Mouse (Mus musculus): Measurements from ENCODE around the gene Tmem130. TPM values are rescaled to one million over a fixed set of nuclear protein-coding genes. Genes with fewer than 3 reads are reported as not detected.
A peak's percentile ranks its signal among the peaks of the same experiment; 100 is the strongest.

Gene Tmem130
- polyA plus RNA-seq, 1 experiment from 2014 or later = 0.12 TPM

DNA sequence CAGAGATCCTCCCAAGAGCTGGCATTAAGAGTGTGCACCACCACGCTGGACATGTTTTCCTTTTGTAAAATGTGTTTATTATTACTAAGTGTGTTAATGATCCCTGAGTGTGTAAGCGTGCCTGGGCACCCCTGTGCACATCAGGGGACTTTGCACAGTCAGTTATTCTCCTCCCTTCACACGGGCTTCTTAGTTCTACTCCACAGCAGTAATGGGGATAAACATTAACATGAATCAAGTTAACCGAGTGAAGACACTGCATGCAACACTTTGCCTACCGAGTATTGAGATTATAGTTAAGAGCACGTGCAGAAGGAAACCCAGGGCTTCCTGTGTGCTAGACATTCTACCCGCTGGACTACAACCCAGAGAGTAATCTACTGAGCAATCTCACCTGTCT lies 4.4 kb upstream of the Tmem130 start:
- Histone ChIP-seq H3K36me3 (ENCODE audit: insufficient read depth) (peaks cover 10% of the 10 kb centered on the region), H3K4me1 (ENCODE audit: insufficient read depth) (no peaks in the 10 kb centered on the region), H3K9ac (no peak overlapping the region), H3K9me3 (ENCODE audit: low read depth, low read length) (no peaks in the 10 kb centered on the region), H3K27ac (ENCODE audit: low read depth) (no peak overlapping the region), H3K27me3 (ENCODE audit: insufficient read depth, low read length) (peaks cover 9% of the 10 kb centered on the region), H3K4me2 (no peak overlapping the region), H3K4me3 (ENCODE audit: low read depth, low read length) (no peak overlapping the region)
- TF ChIP-seq CTCF (IDR thresholded peaks at IDR 0.05; ENCODE audit: low read depth) = no peak
- WGBS = 54% methylated on average over 7 of the region's 7 CpGs
- DNase-seq (no peak), ATAC-seq (ENCODE audit: insufficient read depth) (no peak)

DNA sequence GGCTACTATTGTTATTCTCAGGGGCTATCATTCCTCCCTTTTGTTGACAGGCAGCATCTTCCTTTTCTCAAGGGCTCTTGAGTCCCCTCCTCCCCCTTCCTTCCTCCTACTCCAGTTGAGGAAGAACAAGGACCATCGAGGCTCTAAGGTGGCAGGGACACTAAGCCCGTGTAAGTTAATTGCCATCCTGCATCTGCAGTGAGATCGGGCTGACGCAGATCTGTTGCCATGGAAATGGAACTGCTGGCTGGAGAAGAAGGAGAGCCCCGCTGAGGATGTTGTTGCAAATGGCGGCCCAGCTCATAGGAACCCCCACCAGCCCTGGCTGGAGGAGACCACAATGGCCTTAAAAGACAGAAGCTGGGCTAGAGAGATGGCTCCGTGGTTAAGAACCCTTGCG lies 3.2 kb downstream of the Tmem130 start:
- peaks cover 14% of the 10 kb centered on the region for H3K27me3 ChIP-seq (ENCODE audit: insufficient read depth, low read length)
- H3K4me3 ChIP-seq (ENCODE audit: low read depth, low read length) = no peak overlapping the region
- no peak overlapping the region for H3K4me2 ChIP-seq
- peak; percentile 11 for DNase-seq
- H3K36me3 ChIP-seq (ENCODE audit: insufficient read depth) = no peaks in the 10 kb centered on the region
- H3K9me3 ChIP-seq (ENCODE audit: low read depth, low read length) = no peaks in the 10 kb centered on the region
- whole genome bisulfite sequencing = 16% methylated on average over 8 of the region's 8 CpGs
- H3K27ac ChIP-seq (ENCODE audit: low read depth) = no peak overlapping the region
- ATAC-seq (ENCODE audit: insufficient read depth) = no peak
- H3K4me1 ChIP-seq (ENCODE audit: insufficient read depth) = no peaks in the 10 kb centered on the region
- H3K9ac ChIP-seq = no peak overlapping the region
- TF ChIP-seq CTCF (IDR thresholded peaks at IDR 0.05; ENCODE audit: low read depth) = no peak

DNA sequence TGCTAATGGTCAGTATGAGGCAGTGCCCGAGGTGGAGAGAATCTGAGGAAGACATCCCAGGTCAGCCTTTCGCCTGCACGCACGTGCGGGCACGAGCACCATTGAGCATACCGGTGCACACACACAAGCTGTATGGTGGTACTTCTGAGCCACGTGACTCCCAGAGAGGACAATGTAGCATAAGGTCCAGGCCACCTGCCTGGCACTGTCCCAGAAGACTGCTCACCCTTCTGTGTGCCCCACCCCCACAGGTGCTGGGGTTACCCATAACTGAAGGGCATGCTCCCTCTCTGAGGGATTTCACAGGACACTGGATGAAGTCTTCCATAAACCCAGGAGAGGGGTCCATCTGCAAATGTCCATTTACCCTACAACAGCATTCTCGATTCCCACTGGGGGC lies 4.2 kb downstream of the Tmem130 start:
- Histone ChIP-seq H3K4me1 (ENCODE audit: insufficient read depth) (no peaks in the 10 kb centered on the region), H3K27ac (ENCODE audit: low read depth) (no peak overlapping the region), H3K4me2 (no peak overlapping the region), H3K36me3 (ENCODE audit: insufficient read depth) (no peaks in the 10 kb centered on the region), H3K27me3 (ENCODE audit: insufficient read depth, low read length) (peaks cover 14% of the 10 kb centered on the region), H3K9me3 (ENCODE audit: low read depth, low read length) (no peaks in the 10 kb centered on the region), H3K4me3 (ENCODE audit: low read depth, low read length) (no peak overlapping the region), H3K9ac (no peak overlapping the region)
- 82% methylated on average over 9 of the region's 9 CpGs for WGBS
- DNase-seq (no peak), ATAC-seq (ENCODE audit: insufficient read depth) (no peak)
- no peak for TF ChIP-seq CTCF (IDR thresholded peaks at IDR 0.05; ENCODE audit: low read depth)

DNA sequence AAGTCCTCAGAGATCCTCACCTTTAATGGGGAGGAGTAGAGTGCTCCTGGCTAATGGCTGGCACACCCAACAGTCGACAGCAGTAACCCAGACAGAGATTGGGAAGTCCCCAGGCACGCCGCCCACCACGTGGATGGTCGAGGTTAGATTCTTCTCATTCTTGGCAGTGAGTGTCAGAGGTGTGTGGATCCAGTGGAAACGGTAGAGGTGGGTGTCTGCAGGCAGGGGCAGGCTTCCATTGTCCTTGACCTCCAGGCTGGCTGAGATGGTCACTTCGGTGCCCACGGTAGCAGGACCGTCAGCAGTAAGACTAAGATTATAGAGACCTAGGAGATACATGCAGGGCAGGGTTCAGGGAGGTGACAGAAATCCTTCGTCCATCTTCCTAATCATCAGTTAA lies 6.4 kb downstream of the Tmem130 start:
- WGBS = 40% methylated on average over 10 of the region's 10 CpGs
- no peaks in the 10 kb centered on the region for H3K27me3 ChIP-seq (ENCODE audit: insufficient read depth, low read length)
- no peak overlapping the region for H3K9ac ChIP-seq

DNA sequence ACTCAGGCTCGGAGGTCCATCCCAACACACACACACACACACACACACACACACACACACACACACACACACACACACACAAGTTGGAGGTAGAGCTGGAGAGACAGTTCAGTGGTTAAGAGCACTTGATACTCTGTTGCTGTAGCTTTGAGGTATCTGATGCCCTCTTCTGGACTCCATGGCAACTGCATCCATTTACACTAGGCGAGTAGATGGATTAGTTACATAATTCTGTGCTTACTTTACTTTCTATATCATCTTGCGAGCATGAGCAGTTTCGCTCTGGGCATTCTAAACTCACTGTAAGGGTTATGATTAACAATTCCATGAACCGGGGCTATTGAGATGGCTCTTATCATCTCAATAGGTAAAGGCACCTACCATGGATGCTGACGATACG lies 8.6 kb downstream of the Tmem130 start:
- Histone ChIP-seq H3K27ac (ENCODE audit: low read depth) (no peak overlapping the region), H3K36me3 (ENCODE audit: insufficient read depth) (no peaks in the 10 kb centered on the region), H3K9ac (no peak overlapping the region), H3K4me2 (no peak overlapping the region), H3K27me3 (ENCODE audit: insufficient read depth, low read length) (no peaks in the 10 kb centered on the region), H3K4me3 (ENCODE audit: low read depth, low read length) (no peak overlapping the region), H3K4me1 (ENCODE audit: insufficient read depth) (no peaks in the 10 kb centered on the region), H3K9me3 (ENCODE audit: low read depth, low read length) (no peaks in the 10 kb centered on the region)
- DNase-seq (peak; percentile 73), ATAC-seq (ENCODE audit: insufficient read depth) (no peak; the same call in 1 of the 2 replicates)
- WGBS = 57% methylated on average over 7 of the region's 7 CpGs
- TF ChIP-seq CTCF (IDR thresholded peaks at IDR 0.05; ENCODE audit: low read depth) = peak; percentile 69

More for the DNA sequence above, 6.4 kb downstream of the Tmem130 start:
- DNase-seq (no peak), ATAC-seq (ENCODE audit: insufficient read depth) (no peak)
- no peak overlapping the region for H3K4me3 ChIP-seq (ENCODE audit: low read depth, low read length)
- H3K4me2 ChIP-seq = no peak overlapping the region
- TF ChIP-seq CTCF (IDR thresholded peaks at IDR 0.05; ENCODE audit: low read depth) = no peak
- H3K36me3 ChIP-seq (ENCODE audit: insufficient read depth) = no peaks in the 10 kb centered on the region
- no peaks in the 10 kb centered on the region for H3K9me3 ChIP-seq (ENCODE audit: low read depth, low read length)
- no peak overlapping the region for H3K27ac ChIP-seq (ENCODE audit: low read depth)
- H3K4me1 ChIP-seq (ENCODE audit: insufficient read depth) = no peaks in the 10 kb centered on the region

DNA sequence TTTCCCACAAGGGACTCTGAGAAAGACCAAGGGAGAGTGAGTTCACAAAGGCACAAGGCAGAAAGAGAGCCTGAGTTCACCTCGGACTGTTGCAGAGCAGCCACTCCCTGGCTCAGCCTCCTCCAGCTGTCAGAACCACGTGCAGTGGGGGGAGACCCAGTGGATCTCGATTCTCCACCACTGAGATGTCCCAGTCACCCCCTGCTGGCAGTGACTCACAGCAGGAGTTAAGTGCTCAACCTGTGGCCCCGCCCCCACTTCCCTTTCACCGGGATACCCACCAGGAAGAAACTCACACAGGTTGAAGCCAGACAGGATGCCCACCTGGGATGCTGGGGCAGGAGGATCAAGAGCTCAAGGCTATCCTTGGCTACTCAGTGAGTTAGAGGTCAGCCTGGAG lies 9.2 kb downstream of the Tmem130 start:
- Histone ChIP-seq H3K9me3 (ENCODE audit: low read depth, low read length) (no peaks in the 10 kb centered on the region), H3K4me2 (peak overlapping the region; percentile 18; the same call in 1 of the 2 replicates), H3K27ac (ENCODE audit: low read depth) (no peak overlapping the region), H3K4me1 (ENCODE audit: insufficient read depth) (no peaks in the 10 kb centered on the region), H3K9ac (no peak overlapping the region), H3K36me3 (ENCODE audit: insufficient read depth) (no peaks in the 10 kb centered on the region), H3K4me3 (ENCODE audit: low read depth, low read length) (no peak overlapping the region), H3K27me3 (ENCODE audit: insufficient read depth, low read length) (no peaks in the 10 kb centered on the region)
- TF ChIP-seq CTCF (IDR thresholded peaks at IDR 0.05; ENCODE audit: low read depth) = no peak
- 3% methylated on average over 5 of the region's 5 CpGs for WGBS
- DNase-seq = peak; percentile 21
- peak; percentile 41; the same call in 1 of the 2 replicates for ATAC-seq (ENCODE audit: insufficient read depth)

DNA sequence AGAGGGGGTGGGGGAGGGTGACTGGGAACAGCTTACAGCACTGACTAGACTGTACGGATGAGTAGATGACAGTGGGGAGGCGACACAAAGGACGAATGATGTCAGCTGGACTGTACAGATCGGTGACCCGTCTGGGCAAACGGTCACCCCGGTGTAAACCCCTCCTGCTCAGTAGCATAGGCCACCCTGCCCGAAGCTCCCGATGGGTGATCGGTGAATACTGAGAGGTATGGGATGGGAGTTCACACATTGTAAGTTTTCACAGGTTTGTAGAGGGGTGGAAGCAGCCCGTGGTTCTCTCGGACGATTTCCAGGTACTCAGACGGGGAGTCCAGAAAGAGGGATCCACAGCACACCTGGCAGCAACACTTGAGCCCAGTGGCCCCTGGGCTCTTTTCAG lies 24.5 kb downstream of the Tmem130 start:
- H3K27me3 ChIP-seq (ENCODE audit: insufficient read depth, low read length) = no peaks in the 10 kb centered on the region
- WGBS = 82% methylated on average over 14 of the region's 14 CpGs
- no peak overlapping the region for H3K4me2 ChIP-seq
- DNase-seq (no peak), ATAC-seq (ENCODE audit: insufficient read depth) (no peak)
- no peak overlapping the region for H3K4me3 ChIP-seq (ENCODE audit: low read depth, low read length)
- no peaks in the 10 kb centered on the region for H3K4me1 ChIP-seq (ENCODE audit: insufficient read depth)
- H3K27ac ChIP-seq (ENCODE audit: low read depth) = no peak overlapping the region
- H3K9me3 ChIP-seq (ENCODE audit: low read depth, low read length) = no peaks in the 10 kb centered on the region
- H3K9ac ChIP-seq = no peak overlapping the region
- no peaks in the 10 kb centered on the region for H3K36me3 ChIP-seq (ENCODE audit: insufficient read depth)
- TF ChIP-seq CTCF (IDR thresholded peaks at IDR 0.05; ENCODE audit: low read depth) = no peak

DNA sequence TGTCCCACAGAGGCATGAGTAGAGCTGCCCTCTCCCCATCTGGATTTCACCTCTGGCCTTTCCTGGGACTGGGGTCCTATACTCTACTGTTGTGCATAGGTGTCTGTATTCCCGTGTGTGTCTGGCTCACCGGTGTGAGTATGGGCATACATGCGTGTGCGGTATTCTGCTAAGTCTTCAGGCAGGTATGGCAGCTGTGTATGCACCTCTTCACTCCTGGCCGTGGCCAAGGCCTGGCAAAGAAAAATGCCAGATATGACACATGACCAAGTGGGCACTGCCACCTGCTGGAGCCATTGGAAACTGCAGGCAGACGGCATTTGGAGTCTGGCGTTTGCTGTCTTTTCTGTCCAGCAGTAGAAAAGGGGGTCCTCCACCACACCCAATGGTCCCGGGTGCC lies 26.7 kb downstream of the Tmem130 start:
- Histone ChIP-seq H3K9me3 (ENCODE audit: low read depth, low read length) (no peaks in the 10 kb centered on the region), H3K9ac (no peak overlapping the region), H3K4me2 (no peak overlapping the region), H3K27ac (ENCODE audit: low read depth) (no peak overlapping the region), H3K4me3 (ENCODE audit: low read depth, low read length) (no peak overlapping the region), H3K27me3 (ENCODE audit: insufficient read depth, low read length) (no peaks in the 10 kb centered on the region), H3K4me1 (ENCODE audit: insufficient read depth) (no peaks in the 10 kb centered on the region), H3K36me3 (ENCODE audit: insufficient read depth) (no peaks in the 10 kb centered on the region)
- peak; percentile 93 for TF ChIP-seq CTCF (IDR thresholded peaks at IDR 0.05; ENCODE audit: low read depth)
- 27% methylated on average over 8 of the region's 8 CpGs for WGBS
- peak; percentile 85 for DNase-seq
- 0 out of 2 replicates have a peak, but pooled peaks have one; percentile 28 for ATAC-seq (ENCODE audit: insufficient read depth)
